Mouse (Mus musculus): ENCODE measurements around the gene Mta1.

DNA sequence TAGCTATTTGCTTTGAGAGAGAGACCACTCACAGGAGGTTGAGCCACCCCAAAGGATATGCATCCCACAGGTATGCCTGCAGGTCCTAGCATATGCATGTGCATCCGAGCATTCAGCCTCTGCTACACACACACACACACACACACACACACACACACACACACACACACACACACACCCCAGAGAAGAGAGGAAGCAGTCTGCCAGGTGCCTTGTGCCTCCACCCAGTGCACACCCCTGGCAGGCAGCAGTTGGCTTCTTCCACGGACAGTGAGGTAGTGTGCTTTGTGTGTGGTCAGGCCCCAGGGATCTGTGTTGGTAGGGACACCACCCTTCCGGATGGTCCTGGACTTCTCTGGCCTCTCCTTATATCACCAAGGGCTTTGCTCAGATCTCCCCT is 51.8 kb downstream of the Mta1 start:
- TF ChIP-seq CTCF (IDR thresholded peaks at IDR 0.05; ENCODE audit: control insufficient read depth, insufficient read depth, insufficient read length), result no peak
- TF ChIP-seq MYOG (IDR thresholded peaks at IDR 0.05; ENCODE audit: control insufficient read depth, extremely low read depth, insufficient read length), result no peak
- TF ChIP-seq MAX (IDR thresholded peaks at IDR 0.05), result no peak
- no peak for TF ChIP-seq USF1 (IDR thresholded peaks at IDR 0.05; ENCODE audit: low read depth)
- no peak for TF ChIP-seq CEBPB (IDR thresholded peaks at IDR 0.05; ENCODE audit: low read depth)
- TF ChIP-seq MYOD1 (IDR thresholded peaks at IDR 0.05; ENCODE audit: control insufficient read depth, insufficient read length, low read depth), result no peak
- no peak for TF ChIP-seq FOSL1 (IDR thresholded peaks at IDR 0.05; ENCODE audit: insufficient read depth, low read length, poor library complexity, severe bottlenecking)
